Mouse (Mus musculus): Measurements from ENCODE around the gene Aldh6a1. TPM values are rescaled to one million over a fixed set of nuclear protein-coding genes. Genes with fewer than 3 reads are reported as not detected.

Aldh6a1 gene
- total RNA-seq, 2 experiments from 2014 or later = 9.1 to 17.2 TPM

GRCm38 (mm10) chr12:84382369-84382768 is 68.4 kb downstream of the Aldh6a1 start:
- no peak for ATAC-seq (replicated peaks; ENCODE audit: poor library complexity)

Other genes starting within 250 kb of the Aldh6a1 start
- gene Elmsan1, start 232.1 kb downstream of the Aldh6a1 start, total RNA-seq (2015) = 13.7 and 14.1 TPM in 2 replicates
- gene Elmsan1, start 232.1 kb downstream of the Aldh6a1 start, total RNA-seq (2017) = 11.5 and 15.2 TPM in 2 replicates
- gene Ptgr2, start 165.8 kb downstream of the Aldh6a1 start, total RNA-seq (2015) = 15.6 and 20.5 TPM in 2 replicates
- 58.3 and 69.6 TPM in 2 replicates for gene Ptgr2, start 165.8 kb downstream of the Aldh6a1 start, total RNA-seq (2017)
- 34.5 and 53.4 TPM in 2 replicates for gene Zfp410, start 134.2 kb downstream of the Aldh6a1 start, total RNA-seq (2015)
- gene Zfp410, start 134.2 kb downstream of the Aldh6a1 start, total RNA-seq (2017) = 33.8 and 43.4 TPM in 2 replicates
- 16.7 and 20.9 TPM in 2 replicates for gene Coq6, start 89.3 kb downstream of the Aldh6a1 start, total RNA-seq (2015)
- gene Coq6, start 89.3 kb downstream of the Aldh6a1 start, total RNA-seq (2017) = 10.3 and 18.9 TPM in 2 replicates
- gene Fam161b, start 89.2 kb downstream of the Aldh6a1 start, total RNA-seq (2015) = 0.42 and 0.54 TPM in 2 replicates
- 0.57 and 1.0 TPM in 2 replicates for gene Fam161b, start 89.2 kb downstream of the Aldh6a1 start, total RNA-seq (2017)
- 13.5 and 20.1 TPM in 2 replicates for gene Entpd5, start 42.0 kb downstream of the Aldh6a1 start, total RNA-seq (2015)
- gene Entpd5, start 42.0 kb downstream of the Aldh6a1 start, total RNA-seq (2017) = 18.4 and 23.7 TPM in 2 replicates
- 2.5 and 3.6 TPM in 2 replicates for gene Bbof1, start 41.9 kb downstream of the Aldh6a1 start, total RNA-seq (2015)
- gene Bbof1, start 41.9 kb downstream of the Aldh6a1 start, total RNA-seq (2017) = 3.0 and 12.4 TPM in 2 replicates
- gene Rnf113a2, start 33.8 kb downstream of the Aldh6a1 start, total RNA-seq (2015) = 28.4 and 33.5 TPM in 2 replicates
- 27.4 and 31.9 TPM in 2 replicates for gene Rnf113a2, start 33.8 kb downstream of the Aldh6a1 start, total RNA-seq (2017)
- gene Lin52, start 418 bp upstream of the Aldh6a1 start, total RNA-seq (2015) = 10.1 and 15.8 TPM in 2 replicates
- 14.2 and 21.0 TPM in 2 replicates for gene Lin52, start 418 bp upstream of the Aldh6a1 start, total RNA-seq (2017)
- gene Vsx2, start 118.8 kb upstream of the Aldh6a1 start, total RNA-seq (2015) = not detected in 2 replicates
- gene Vsx2, start 118.8 kb upstream of the Aldh6a1 start, total RNA-seq (2017) = not detected in 2 replicates
- gene Abcd4, start 166.4 kb upstream of the Aldh6a1 start, total RNA-seq (2015) = 2.7 and 3.6 TPM in 2 replicates
- 3.9 and 5.1 TPM in 2 replicates for gene Abcd4, start 166.4 kb upstream of the Aldh6a1 start, total RNA-seq (2017)
- gene Vrtn, start 190.0 kb upstream of the Aldh6a1 start, total RNA-seq (2015) = not detected in 2 replicates
- gene Vrtn, start 190.0 kb upstream of the Aldh6a1 start, total RNA-seq (2017) = not detected in 2 replicates
- gene Syndig1l, start 247.8 kb upstream of the Aldh6a1 start, total RNA-seq (2015) = not detected in 2 replicates
- not detected in 2 replicates for gene Syndig1l, start 247.8 kb upstream of the Aldh6a1 start, total RNA-seq (2017)

Data from megakaryocyte progenitor cell, adult 5-6 weeks (primary cell).